ENCODE assay signal across 23 mouse cellular contexts in genomic region chr6:68311409-68311808, GRCm38 (mm10).
"Had no signal": no experiment of that assay in that cellular context is flagged by ENCODE, and none has a peak within 500 bp of the region (broad histone marks: within the 10 kb centered on the region; RNA-seq: fewer than 3 reads in every experiment).

No protein-coding gene starts in this region.

- H3K4me3 ChIP-seq: gastrocnemius, adult 2 months; heart, adult 2 months; heart, embryonic 13.5 days; heart, embryonic 15.5 days; hindbrain, embryonic 13.5 days; hindbrain, embryonic 15.5 days; left cerebral cortex, adult 2 months; limb, embryonic 10.5 days; limb, embryonic 12.5 days had no signal

- H3K4me2 ChIP-seq: heart, embryonic 11.5 days; heart, embryonic 13.5 days; heart, embryonic 15.5 days; hindbrain, embryonic 13.5 days; hindbrain, embryonic 15.5 days; limb, embryonic 12.5 days; liver, embryonic 11.5 days had no signal

- H3K27me3 ChIP-seq: heart, embryonic 13.5 days; heart, embryonic 15.5 days; hindbrain, embryonic 13.5 days; hindbrain, embryonic 15.5 days; limb, embryonic 12.5 days had no signal

- H3K9ac ChIP-seq: heart, embryonic 13.5 days; heart, embryonic 15.5 days; hindbrain, embryonic 13.5 days; hindbrain, embryonic 15.5 days; limb, embryonic 12.5 days had no signal

- H3K36me3 ChIP-seq: heart, embryonic 13.5 days; heart, embryonic 15.5 days; hindbrain, embryonic 13.5 days; hindbrain, embryonic 15.5 days; limb, embryonic 10.5 days; limb, embryonic 12.5 days had no signal

- H3K9me3 ChIP-seq: heart, embryonic 15.5 days; hindbrain, embryonic 13.5 days; hindbrain, embryonic 15.5 days; limb, embryonic 10.5 days; limb, embryonic 12.5 days had no signal

- ATAC-seq: hindbrain, postnatal 0 days; intestine, embryonic 16.5 days had no signal

- H3K27ac ChIP-seq: gastrocnemius, adult 2 months; heart, adult 2 months; heart, embryonic 13.5 days; heart, embryonic 15.5 days; hindbrain, embryonic 13.5 days; hindbrain, embryonic 15.5 days; hindbrain, postnatal 0 days; left cerebral cortex, adult 2 months; limb, embryonic 10.5 days; limb, embryonic 12.5 days had no signal

- DNase-seq: gastrocnemius, adult 2 months; gastrocnemius, postnatal 10 days; gastrocnemius, postnatal 25 days; heart, adult 11 months; heart, adult 2 months; heart, postnatal 14 days; heart, postnatal 36 days; kidney, adult 11 months; kidney, adult 8-10 months; kidney, postnatal 10 days; kidney, postnatal 25 days; liver had no signal

- H3K4me1 ChIP-seq: heart, embryonic 13.5 days; heart, embryonic 15.5 days; hindbrain, embryonic 13.5 days; hindbrain, embryonic 15.5 days; limb, embryonic 10.5 days; limb, embryonic 12.5 days had no signal
